ENCODE assay signal across 19 mouse cellular contexts in the genomic region with DNA sequence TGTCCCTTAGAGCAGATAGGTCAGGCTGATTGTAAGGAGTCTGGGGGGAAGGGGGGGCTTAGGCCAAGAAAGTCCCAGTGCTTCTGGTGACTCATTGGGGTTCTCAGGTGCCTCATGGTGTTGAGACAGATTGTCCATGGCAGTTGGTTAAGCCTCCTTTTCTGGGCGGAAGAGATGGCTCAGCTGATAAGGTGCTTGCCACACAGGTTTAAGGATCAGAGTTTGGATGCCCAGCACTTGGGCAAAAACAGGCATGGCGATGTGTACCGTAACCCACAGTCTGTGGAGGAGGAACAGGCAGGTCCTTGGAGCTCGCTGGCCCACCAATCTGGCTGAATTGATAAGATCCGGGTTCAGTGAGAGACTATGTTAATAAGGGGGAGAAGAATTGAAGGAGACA. TPM values are rescaled to one million over a fixed set of nuclear protein-coding genes. Genes with fewer than 3 reads are reported as not detected.
"Had no signal": no experiment of that assay in that cellular context is flagged by ENCODE, and none has a peak within 500 bp of the region (broad histone marks: within the 10 kb centered on the region; RNA-seq: fewer than 3 reads in every experiment).

No protein-coding gene starts in this region.

- DNase-seq: gastrocnemius, adult 2 months; gastrocnemius, postnatal 10 days; gastrocnemius, postnatal 25 days; heart, adult 18-20 months; heart, postnatal 10 days; heart, postnatal 4 days; kidney, adult 18-20 months; kidney, adult 8-10 months; kidney, postnatal 10 days; kidney, postnatal 25 days; kidney, postnatal 4 days; left cerebral cortex, postnatal 4 days had no signal

- ATAC-seq: hindbrain, embryonic 16.5 days; inflammation-experienced regulatory T-cells, adult 6 months; intestine, embryonic 15.5 days; intestine, postnatal 0 days had no signal

RNA-seq across cellular contexts. Expression of a gene that starts 15.4 kb away (rescaled TPM):
- total RNA-seq: granulocyte monocyte progenitor cell, adult 5-6 weeks had no signal
- polyA plus RNA-seq: hindbrain, embryonic 10.5 days; hindbrain, embryonic 12.5 days; inflammation-experienced regulatory T-cells, adult 6 months had no signal
